Mouse (Mus musculus): ENCODE results near the gene Aldh6a1.

Aldh6a1 gene

DNA sequence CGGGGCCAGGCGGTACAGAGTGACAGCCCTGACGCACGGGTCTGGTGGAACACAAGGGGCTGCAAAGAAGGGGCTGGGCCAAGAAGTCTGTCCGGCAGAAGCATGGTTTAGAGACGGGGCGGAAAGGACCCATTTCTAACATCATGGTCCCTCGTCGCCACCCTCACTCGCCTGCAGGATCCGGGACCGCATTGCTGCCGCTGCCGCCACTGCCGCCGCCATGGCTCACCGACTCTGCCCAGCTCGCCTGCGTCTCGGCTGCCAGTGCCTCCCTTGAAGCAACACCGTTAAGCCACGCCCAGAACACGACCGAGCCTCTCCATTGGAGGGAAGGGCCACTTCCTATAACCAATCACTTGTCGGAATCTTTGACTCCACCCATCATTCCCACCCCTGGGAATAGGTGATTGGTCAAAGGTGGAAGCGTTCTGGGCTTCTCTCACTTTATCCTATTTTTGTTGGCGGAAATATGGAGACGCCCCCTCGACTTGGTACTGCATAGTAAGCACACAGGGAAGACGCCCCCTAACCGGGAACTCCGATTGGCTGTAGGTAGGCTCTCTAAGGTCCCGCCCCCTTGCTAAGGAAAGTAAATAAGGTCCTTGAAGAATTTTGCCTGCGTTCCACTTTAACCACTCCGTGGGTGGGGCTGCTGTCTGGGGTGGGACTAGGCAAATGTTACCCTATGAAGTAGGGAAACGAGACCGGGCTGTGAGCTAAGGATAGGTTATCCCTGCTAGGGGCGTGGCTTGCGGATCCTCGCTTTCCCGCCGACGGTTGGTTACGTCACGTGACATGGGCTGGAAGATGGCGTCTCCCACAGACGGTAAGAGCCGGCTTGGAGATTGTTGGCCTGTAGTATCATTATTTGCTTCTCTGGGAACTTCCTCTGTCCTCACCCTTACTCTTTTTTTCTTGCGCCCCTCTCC is at the start of gene Aldh6a1, which contains the start of gene Lin52:
Aldh6a1 (minus strand) TSS at position 287 of the 929 bp plus-strand sequence.
Lin52 (plus strand) TSS at position 705 of the 929 bp plus-strand sequence.
- DNase-seq (ENCODE audit: low read depth), result peak; percentile 99

DNA sequence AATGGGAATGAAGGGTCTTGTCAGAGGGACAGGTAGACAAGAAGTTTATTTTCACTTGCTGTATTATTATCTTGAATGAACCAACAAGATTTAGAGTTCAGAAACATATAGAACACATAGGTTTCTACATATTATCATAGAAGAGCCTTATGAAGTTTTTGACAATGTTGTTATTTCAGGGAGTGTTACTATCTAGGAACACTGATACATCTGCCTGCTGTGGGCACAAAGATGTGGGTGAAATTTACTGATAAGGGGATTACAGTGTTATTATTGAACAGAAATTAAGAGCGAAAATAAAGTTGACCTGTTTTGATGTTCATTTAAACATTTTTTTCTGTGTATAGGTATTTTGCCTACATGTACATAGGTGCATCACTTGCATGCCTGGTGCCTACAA is 46.0 kb upstream of the Aldh6a1 start:
- no peak for DNase-seq (ENCODE audit: low read depth)

DNA sequence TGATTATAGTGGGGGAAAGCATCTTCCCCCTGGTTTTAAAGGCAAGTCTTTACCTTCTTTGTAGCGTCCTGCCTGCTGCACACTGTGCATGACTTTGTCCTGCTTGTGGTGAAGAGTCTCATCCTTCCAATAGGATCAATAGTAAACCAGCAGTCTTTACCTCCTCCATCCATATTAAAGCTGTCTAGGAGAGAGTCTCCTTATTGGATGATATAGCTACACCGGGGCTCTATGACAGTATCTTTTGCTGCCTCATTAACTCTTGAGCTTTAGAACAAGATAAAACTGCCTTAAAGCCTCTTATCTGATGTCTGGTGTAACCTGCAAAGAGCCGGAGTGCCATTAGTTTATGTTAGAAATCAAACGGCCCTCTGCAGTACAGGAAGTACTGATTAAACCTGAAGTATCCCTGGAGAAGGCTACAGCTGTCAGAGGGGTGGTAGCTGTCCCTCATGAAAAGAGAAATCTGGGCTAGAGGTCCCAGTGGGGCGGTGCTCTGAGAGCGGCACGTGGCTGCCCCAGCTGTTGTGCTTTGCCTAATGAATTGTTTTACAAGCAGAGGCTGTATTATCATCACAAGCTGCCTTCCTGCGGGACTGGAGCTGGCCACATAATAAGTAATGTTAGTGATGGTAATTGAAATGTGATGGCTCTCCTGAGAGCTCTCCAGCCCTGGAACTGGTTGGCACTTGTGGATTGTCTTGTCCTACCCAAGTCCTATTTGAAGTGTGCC is 36.7 kb upstream of the Aldh6a1 start:
- DNase-seq (ENCODE audit: low read depth), result no peak

DNA sequence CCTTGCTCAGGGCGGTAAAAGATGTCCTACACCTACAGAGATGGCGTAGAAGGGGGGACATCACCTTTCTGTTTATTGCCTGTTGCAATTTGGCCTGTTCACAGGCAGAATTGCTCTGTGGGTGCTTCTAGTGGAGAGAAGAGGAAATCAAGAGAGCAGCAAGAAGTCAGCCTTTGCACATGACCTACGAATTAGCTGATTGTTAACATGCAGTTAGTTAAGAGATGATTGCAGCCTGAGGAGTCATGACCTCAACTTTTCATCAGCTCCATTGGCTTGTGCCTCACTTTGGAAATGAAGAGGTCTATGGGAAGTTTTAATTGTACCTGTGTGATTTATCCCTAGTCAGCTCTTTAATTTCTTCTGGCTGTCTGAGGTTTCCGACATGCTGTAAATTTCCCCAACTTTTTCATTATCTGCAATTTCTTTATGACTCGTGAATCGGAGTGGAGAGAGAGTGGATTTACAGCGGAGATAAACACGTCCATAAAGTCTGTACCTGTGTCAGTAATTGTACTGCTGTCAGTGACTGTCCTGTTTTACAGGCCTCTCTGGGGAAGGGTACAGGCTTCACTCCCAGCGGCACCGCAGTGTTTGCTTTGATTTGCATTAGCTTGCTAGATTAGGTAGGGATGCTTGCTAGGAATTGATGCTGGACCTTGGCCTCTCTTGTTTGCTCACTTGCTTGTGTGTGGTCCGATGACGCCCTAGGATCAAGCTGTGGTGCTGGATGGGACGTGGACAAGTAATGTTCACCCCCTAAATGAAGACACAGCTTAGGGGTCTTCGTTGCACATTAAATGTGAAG is 32.2 kb upstream of the Aldh6a1 start:
- no peak for DNase-seq (ENCODE audit: low read depth)

DNA sequence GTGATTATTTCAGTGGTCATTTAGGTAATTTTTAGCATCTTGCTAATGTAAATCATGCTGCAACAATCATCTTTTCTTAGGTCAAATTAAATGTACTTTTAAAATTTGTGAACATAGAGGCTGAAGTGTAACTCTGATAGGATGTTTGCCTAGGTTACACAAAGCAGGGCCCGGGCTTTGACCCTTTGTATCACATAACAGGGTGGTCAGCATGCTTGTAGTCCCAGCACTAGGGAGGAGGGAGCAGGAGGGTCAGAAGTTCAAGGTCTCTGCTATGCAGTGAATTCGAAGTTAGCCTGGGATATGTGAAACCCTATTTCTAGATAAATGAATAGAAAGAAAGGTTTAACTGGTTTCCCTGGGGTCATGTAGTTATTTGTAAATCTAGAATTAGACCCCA is 30.4 kb upstream of the Aldh6a1 start:
- DNase-seq (ENCODE audit: low read depth), result no peak

DNA sequence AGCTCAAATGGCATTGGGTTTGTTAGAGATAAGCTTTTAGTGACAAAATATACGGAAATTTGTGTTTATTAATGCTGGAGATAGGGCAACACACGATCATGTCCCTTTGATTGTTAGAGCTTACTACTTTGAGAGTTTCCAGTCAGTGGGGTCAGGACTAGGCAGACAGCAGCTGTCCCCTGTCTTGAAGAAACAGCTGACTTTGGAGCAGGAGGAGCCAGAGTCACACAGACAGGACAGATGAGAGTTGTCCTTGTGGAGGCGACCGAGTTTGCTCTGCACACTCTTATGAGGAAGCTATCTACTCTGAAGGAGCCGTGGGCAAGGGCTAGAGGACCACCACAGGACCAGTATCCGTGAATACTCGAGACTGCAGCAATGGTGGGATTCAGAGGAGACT is 28.1 kb upstream of the Aldh6a1 start:
- no peak for DNase-seq (ENCODE audit: low read depth)

DNA sequence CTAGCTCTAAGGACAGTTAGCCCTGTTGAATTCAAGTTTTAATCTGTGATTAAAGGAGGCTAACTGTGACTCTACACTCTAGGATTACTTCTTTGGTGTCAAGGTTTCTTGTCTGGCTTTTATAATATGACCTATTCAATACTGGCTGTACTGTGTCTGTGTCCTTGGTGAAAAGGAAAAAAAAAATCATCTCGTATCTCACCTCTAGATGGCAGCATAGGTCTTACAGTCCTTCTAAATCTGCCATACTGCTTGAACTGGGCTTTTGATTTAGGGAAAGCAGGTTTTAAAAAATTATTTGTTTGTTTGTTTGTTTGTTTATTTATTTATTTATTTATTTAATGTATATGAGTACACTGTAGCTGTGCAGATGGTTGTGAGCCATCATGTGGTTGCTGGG is 17.9 kb upstream of the Aldh6a1 start:
- peak; percentile 82 for DNase-seq (ENCODE audit: low read depth)

DNA sequence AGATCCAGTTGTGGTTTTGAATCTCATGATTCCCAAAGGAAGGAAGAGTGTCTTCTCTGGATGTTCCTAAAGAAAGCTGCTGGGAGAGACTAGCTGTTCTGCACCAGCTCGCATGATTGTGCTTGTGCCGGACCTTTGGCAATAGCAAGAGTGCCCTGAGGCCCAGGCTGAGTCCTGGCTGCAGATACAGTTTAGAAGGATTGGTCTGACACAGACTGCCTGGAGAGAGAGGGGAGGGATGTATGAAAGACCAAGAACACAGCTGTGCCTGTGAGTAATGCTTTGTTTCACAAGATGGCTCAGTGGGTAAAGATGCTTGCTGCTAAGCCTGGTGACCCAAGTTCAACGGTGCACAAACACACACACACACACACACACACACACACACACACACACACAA is 12.1 kb upstream of the Aldh6a1 start:
- no peak for DNase-seq (ENCODE audit: low read depth)

DNA sequence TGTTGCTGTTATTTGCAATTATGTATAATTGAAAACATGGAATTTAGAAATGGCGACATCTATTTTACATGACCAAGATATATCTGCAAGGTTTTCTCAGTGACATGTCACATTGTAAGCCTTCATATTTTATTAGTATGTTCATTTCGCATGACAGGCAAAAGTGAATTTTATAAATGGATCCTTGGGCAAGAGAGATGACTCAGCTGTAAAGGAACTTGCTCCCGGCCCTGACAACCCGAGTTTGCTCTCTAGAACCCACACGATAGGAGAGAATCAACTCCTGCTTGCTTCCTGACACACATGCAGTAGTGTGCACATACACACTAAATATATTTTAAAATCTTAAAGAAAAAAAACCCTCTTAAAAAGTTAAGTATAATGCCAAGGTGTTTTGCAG is 10.6 kb upstream of the Aldh6a1 start:
- no peak for DNase-seq (ENCODE audit: low read depth)

DNA sequence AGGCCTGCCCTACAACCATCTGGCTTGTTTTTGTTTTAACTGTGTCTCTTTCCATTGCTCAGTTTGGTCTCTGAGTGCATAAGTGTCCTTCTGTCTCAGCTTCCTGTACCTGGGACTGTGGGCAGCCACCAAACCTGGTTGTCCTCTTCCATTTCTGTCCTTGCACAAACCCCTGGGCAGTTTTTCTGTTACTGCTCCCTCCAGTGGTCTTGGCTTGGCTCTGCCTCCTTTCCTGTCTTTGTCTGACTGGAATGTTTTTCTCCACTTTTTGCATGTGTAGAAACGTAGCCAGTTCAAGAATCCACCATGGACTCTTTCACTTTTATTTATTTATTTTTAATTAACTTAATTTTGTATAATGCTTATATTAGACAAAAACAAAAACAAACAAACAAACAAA is 9.0 kb upstream of the Aldh6a1 start:
- DNase-seq (ENCODE audit: low read depth), result no peak

DNA sequence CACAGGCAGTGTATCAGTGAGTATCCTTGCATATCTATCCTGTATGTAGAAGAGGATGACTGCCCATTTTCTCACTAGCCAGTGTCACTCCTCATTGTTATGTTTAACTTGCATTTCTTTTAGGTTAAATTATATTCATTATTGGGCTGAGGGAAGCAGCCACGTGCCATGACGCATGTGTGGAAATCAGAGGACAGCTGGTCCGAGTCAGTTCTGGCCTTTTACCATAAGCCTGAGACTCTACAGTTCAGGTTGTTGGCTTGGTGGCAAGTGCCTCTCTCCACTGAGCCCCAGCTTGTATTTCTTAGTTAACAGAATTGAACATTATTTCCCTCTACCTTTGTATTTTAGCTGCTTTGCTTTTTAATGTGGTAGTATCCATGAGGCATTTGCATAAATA is 6.1 kb upstream of the Aldh6a1 start:
- no peak for DNase-seq (ENCODE audit: low read depth)

DNA sequence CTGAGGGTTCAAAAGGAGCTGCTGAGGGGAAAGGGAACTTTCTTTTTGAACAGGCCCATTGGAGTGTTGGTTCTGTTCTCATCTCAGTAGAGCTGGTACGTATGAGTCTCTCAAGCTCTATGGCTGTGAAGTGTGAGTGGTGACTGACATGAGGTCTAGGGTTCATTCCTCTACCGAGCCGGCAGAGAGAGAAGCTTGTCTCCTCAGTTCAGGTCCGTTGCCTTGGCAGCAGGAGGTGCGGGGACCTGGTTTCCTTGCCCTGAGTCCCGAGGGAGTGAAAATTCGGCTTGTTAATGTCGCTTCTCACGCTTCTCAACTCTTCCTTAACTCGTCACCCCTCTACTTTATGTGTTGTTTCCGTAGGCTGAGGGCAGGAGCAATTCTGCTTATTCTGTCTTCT is 997 bp upstream of the Aldh6a1 start:
- DNase-seq (ENCODE audit: low read depth), result no peak

DNA sequence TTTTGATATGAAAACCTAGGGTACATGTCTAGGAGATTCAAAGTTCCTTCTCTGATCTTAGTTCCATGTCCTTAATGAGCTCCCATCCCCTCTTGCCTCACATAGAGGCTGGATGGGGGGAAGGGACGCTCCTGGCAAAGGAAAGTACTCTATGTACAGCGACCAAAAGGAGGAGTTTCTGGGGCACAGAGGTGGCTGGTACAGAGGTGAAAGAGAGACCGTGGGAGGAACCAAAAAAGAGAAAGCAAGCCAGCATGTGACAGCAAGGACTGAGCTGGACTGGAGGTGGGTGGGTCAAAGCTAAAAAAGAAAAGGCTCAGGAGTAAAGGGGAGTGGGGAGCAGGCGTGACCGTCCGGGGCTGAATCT is 470 bp downstream of the Aldh6a1 start:
- DNase-seq (ENCODE audit: low read depth), result no peak

DNA sequence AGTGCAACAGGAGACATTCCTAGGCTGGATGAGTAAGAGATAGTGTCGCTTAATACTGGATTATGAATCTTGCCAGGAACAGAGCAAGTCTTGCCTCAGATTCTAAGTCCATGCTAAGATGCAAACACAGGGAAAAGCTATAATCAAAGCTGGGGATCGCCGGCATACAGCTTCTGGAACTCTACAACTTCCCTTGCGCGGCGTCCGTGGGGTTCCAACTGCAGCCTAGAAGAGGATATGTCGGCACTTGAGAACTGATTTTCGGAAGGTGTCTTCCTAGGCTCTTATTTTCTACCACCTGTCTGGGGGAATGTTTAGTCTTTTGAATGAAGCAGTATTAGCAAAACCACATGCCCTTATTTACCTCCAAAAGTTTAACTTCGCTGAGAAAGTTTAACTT is 917 bp downstream of the Aldh6a1 start:
- DNase-seq (ENCODE audit: low read depth), result no peak

DNA sequence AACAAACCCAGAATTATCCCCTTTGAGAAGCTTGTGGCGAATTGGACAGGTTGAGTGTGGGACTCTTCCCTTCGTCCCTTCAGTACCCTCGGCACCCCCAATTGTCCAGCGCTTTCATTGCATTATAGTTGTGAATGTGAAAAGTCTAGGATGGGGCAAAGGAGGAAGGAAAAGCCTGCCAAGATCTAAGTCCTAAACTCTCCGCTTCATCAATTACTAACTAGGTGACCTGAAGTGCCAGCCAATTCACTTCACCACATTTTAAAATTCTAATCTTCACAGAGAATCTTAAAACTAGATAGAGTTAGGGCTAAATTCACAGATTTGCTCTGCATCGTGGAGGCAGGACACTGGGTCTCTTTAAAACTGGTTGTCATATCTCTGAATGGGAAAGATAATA is 2.6 kb downstream of the Aldh6a1 start:
- DNase-seq (ENCODE audit: low read depth), result no peak

DNA sequence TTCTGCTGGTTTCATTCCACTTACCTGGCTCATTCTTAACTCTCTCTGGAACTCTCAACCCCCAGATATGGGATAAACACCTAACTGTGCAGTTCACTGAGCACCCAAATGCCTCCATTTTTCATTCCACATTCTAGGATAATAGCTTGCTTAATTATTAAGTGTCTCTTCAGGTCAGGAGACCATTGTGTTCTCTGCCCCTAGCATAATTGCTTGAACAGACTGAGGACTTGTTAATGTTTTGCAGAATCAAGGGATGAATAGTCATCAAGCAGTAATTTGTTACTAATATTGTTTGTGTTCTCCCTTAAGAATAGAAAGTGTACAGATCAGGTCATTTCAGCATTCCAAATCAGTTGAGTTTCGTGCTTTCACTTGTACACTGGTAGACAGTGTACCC is 3.4 kb downstream of the Aldh6a1 start:
- no peak for DNase-seq (ENCODE audit: low read depth)

DNA sequence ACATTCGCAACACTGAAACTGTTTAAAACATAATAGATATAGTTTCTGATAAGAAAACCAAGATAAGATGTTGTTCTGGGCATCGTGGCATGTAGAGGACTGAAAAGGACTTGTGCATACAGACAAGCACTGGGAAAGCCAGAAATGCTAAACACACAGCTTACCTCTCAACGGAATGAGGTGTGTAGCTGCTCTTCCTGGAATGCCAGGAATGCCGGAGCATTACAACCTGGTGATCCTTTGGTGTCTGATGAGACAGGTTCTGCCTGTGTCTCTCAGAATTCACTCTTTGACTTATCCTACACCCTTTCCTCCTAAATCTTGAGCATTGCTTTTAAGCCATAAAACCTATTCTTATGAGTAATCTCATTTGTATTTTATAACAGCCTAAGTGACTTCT is 8.3 kb downstream of the Aldh6a1 start:
- no peak for DNase-seq (ENCODE audit: low read depth)

DNA sequence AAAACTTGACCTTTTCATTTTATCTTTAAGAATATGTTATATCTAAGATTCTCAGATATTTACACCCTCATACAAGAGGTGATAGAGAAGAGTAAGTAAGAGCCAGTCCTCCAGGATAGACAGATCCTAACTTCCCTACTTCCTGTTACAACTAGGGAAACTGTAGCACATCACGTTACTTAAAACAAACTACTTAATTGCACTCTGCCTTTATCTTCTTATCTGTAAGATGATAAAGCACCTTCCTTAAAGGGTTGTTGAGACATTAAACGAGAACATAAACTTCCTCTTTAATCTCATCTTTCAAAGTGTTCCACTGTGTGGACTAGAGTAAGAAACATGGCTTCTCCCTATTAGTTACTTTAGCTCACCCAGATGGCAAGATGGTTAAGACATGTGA is 12.1 kb downstream of the Aldh6a1 start:
- no peak for DNase-seq (ENCODE audit: low read depth)

DNA sequence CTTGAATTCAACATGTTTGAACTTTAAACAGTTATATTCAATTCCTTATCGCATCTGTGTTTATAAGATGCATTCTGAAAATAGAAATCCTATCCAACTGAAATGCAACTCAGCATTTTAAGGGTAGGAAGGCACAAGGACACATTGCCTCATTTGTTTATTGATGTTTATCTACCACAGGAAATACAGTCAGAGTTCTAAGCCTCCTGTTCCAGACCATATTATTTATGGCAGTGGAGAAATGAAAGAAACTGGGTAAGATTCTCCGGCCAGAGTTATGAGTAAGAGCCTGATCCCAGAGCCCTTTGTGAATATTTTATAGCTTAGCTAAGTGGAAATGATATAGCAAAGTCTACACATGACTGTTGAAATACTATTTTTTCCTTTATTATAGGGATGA is 21.0 kb downstream of the Aldh6a1 start:
- DNase-seq (ENCODE audit: low read depth), result no peak

DNA sequence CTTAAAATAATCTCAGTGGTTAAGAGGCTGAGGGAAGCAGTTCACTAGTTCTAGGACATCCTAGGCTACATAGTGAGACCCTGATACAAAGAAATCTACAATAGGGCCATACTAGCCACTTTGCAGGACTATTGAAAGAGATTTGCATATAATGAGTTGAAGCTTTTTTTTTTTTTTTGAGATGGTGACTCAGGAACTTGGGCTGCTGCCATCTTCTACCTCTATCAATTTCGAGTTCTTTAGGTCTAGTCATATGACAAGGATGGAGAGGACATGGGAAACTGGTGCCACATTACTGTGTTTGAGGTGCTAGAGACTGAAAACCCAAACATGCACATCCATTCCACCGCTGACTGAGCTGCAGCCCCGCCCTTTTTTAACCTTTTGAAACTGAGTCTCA is 26.8 kb downstream of the Aldh6a1 start:
- DNase-seq (ENCODE audit: low read depth), result no peak

DNA sequence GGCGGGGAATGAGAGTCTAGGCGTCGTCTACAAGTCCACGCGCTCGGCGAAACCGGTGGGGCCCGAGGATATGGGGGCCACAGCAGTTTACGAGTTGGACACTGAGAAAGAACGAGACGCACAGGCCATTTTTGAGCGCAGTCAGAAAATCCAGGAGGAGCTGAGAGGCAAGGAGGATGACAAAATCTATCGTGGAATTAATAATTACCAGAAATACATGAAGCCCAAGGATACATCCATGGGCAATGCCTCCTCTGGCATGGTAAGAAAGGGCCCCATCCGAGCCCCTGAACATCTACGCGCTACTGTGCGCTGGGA is 33.2 kb downstream of the Aldh6a1 start:
- DNase-seq (ENCODE audit: low read depth), result no peak

DNA sequence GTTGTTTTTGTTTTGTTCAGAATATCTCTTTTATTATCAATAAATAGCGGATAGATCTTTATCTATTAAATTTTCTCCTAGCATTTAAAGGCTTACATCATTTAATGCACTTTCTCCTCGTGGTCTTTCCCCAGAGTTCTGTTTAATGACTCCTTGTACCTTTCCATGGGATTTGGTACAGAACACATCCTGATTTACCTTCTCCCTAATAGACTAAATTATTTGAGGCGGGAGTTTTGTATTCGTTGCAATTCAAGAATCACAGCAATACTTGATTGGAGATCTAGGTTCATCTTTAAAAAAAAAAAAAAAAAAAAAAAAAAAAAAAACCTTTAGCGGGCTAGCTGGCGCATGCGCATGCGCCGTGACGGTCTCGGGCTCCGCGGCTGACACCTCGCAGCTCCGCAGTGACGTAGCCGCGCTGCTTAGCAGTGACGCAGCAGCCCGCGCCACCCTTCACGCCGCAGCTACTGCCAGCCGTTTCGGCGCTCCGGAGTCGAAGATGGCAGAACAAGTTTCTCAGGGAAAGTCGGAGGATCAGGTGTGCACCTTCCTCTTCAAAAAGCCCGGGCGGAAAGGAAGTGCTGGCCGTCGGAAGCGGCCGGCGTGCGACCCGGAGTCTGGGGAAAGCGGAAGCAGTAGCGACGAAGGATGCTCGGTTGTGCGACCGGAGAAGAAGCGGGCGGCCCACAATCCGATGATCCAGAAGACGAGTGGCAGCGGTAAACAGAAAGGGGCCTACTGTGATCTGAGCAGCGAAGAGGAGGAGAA is 33.8 kb downstream of the Aldh6a1 start, which contains the start of gene Rnf113a2:
Rnf113a2 (plus strand) TSS at position 363 of the 771 bp plus-strand sequence.
- peak; percentile 95 for DNase-seq (ENCODE audit: low read depth)

Measured in induced T-regulatory cell, adult 2 months (primary cell).